Mouse (Mus musculus): ENCODE measurements around the gene Prrt1. TPM values are rescaled to one million over a fixed set of nuclear protein-coding genes. Genes with fewer than 3 reads are reported as not detected.

The Prrt1 gene
- polyA plus RNA-seq, 1 experiment from 2014 or later: not detected

DNA sequence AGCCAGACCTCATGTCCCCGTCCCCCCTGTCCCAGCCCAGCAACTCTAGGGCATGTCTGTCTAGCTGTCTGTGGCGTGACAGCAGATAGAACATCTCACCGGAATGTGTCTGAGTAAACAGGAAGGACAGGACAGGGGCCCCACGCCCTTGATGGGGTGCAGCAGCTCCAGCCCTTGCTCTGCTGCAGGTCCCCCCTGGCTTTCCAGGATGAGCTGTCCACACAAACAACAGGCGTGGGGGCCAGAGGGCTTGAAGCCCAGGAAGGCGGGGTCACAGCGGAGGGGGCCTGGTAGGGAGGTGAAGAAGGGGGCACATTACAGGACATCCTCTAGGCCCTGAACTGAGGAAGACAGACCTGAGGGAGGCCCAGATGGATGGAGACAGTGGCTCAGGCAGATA, 25.8 kb downstream of the Prrt1 start:
- Histone ChIP-seq H3K9me3 (ENCODE audit: control insufficient read depth, low read length) (no peaks in the 10 kb centered on the region), H3K36me3 (ENCODE audit: control insufficient read depth, insufficient read depth, low read length) (peaks cover 18% of the 10 kb centered on the region), H3K9ac (ENCODE audit: low read depth, low read length) (no peak overlapping the region), H3K4me3 (ENCODE audit: low read depth, low read length) (no peak overlapping the region), H3K27ac (ENCODE audit: low read depth, low read length) (no peak overlapping the region), H3K27me3 (replicated peaks; ENCODE audit: control insufficient read depth, insufficient read depth, low read length) (peaks cover 12% of the 10 kb centered on the region), H3K4me1 (replicated peaks; ENCODE audit: control insufficient read depth, insufficient read depth, low read length) (peaks cover 3% of the 10 kb centered on the region), H3K4me2 (no peak overlapping the region)
- WGBS: 62% methylated on average over 7 of the region's 7 CpGs
- DNase-seq (ENCODE audit: low spot score) (no peak), ATAC-seq (replicated peaks; ENCODE audit: low FRiP score) (no peak)

DNA sequence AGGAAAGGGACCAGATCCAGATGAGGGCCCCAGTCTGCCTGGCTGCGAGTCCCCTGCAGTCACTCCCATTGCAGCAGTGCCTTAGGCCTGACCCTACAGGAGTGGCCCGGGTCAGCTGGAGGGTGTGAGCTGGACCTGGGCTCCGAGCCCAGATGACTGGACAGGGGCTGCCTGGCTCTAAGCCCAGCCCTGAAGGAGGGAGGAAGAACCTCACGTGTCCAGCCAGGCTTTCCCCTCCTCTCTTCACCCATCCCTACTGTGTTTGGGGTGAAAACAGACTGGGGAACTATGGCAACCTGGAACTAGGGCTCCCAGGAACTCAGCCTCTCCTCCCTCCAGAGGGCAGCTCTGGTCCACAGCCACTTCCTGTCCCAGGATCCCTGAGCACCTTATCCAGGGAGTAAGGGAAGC, 26.3 kb downstream of the Prrt1 start:
- ATAC-seq (replicated peaks; ENCODE audit: low FRiP score) (no peak; the same call in 1 of the 2 replicates), DNase-seq (ENCODE audit: low spot score) (no peak)
- H3K4me1 ChIP-seq (replicated peaks; ENCODE audit: control insufficient read depth, insufficient read depth, low read length): peaks cover 3% of the 10 kb centered on the region
- no peak overlapping the region for H3K27ac ChIP-seq (ENCODE audit: low read depth, low read length)
- H3K36me3 ChIP-seq (ENCODE audit: control insufficient read depth, insufficient read depth, low read length): peaks cover 14% of the 10 kb centered on the region
- H3K9ac ChIP-seq (ENCODE audit: low read depth, low read length): no peak overlapping the region
- no peak overlapping the region for H3K4me3 ChIP-seq (ENCODE audit: low read depth, low read length)
- peaks cover 17% of the 10 kb centered on the region for H3K27me3 ChIP-seq (replicated peaks; ENCODE audit: control insufficient read depth, insufficient read depth, low read length)
- H3K9me3 ChIP-seq (ENCODE audit: control insufficient read depth, low read length): no peaks in the 10 kb centered on the region
- no peak overlapping the region for H3K4me2 ChIP-seq
- 61% methylated on average over 4 of the region's 4 CpGs for WGBS

DNA sequence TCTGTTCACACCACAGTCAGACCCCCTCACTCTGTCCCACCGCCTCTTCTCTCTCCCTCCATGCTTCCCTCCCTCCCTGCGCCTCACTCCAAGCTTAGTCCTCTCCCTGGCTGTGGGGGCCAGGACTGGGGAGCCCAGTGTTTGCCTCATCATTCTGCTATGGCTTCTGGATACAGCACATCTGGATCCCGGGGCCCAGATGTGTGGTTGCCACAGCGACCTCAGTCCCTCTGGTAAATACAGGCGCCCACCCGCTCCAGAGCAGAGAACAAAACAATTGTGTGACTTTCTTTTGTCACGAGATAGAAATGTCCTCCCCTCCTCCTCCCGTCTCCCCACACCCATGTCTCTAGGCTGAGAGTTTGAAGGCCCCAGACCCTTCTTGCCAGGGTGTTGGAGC, 27.3 kb downstream of the Prrt1 start:
- no peak overlapping the region for H3K4me3 ChIP-seq (ENCODE audit: low read depth, low read length)
- peaks cover 27% of the 10 kb centered on the region for H3K27me3 ChIP-seq (replicated peaks; ENCODE audit: control insufficient read depth, insufficient read depth, low read length)
- H3K9me3 ChIP-seq (ENCODE audit: control insufficient read depth, low read length): no peaks in the 10 kb centered on the region
- ATAC-seq (replicated peaks; ENCODE audit: low FRiP score): no peak
- H3K4me1 ChIP-seq (replicated peaks; ENCODE audit: control insufficient read depth, insufficient read depth, low read length): peaks cover 12% of the 10 kb centered on the region
- peaks cover 8% of the 10 kb centered on the region for H3K36me3 ChIP-seq (ENCODE audit: control insufficient read depth, insufficient read depth, low read length)
- no peak for DNase-seq (ENCODE audit: low spot score)
- no peak overlapping the region for H3K27ac ChIP-seq (ENCODE audit: low read depth, low read length)
- no peak overlapping the region for H3K4me2 ChIP-seq
- 62% methylated on average over 8 of the region's 8 CpGs for WGBS
- no peak overlapping the region for H3K9ac ChIP-seq (ENCODE audit: low read depth, low read length)

- Histone ChIP-seq H3K4me2 (no peak overlapping the region), H3K9ac (ENCODE audit: low read depth, low read length) (no peak overlapping the region), H3K27ac (ENCODE audit: low read depth, low read length) (no peak overlapping the region), H3K36me3 (ENCODE audit: control insufficient read depth, insufficient read depth, low read length) (peaks cover 2% of the 10 kb centered on the region; the same call in 1 of the 2 replicates), H3K27me3 (replicated peaks; ENCODE audit: control insufficient read depth, insufficient read depth, low read length) (peaks cover 29% of the 10 kb centered on the region), H3K4me1 (replicated peaks; ENCODE audit: control insufficient read depth, insufficient read depth, low read length) (peaks cover 12% of the 10 kb centered on the region), H3K4me3 (ENCODE audit: low read depth, low read length) (no peak overlapping the region), H3K9me3 (ENCODE audit: control insufficient read depth, low read length) (no peaks in the 10 kb centered on the region)
- DNase-seq (ENCODE audit: low spot score) (no peak), ATAC-seq (replicated peaks; ENCODE audit: low FRiP score) (no peak)
- WGBS: 17% methylated on average over 2 of the region's 2 CpGs
Observed at GRCm38 (mm10) chr17:34657271-34657670, 27.9 kb downstream of the Prrt1 start.

DNA sequence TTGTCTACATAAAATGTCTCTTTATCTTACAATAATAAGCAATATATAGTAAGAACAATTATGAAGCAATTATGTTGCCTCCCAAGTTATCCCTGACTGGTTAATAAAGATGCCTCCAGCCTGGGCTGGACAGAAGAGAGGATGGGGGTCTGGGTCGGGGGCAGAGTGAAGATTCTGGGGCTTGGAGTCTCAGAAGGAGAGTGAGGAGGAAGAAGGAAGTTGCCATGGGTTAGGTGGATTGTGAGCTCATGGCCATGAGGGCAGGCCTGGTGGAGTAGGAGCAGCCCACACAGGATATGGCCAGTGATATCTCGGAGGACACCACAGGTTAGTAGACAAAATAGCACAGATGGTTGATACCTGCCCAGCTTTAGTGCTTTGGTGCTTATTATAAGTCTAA, 28.8 kb downstream of the Prrt1 start:
- 42% methylated on average over 2 of the region's 2 CpGs for WGBS
- peaks cover 34% of the 10 kb centered on the region for H3K27me3 ChIP-seq (replicated peaks; ENCODE audit: control insufficient read depth, insufficient read depth, low read length)

GRCm38 (mm10) chr17:34658591-34658990, 29.3 kb downstream of the Prrt1 start:
- no peak overlapping the region for H3K4me3 ChIP-seq (ENCODE audit: low read depth, low read length)
- H3K4me2 ChIP-seq: no peak overlapping the region
- H3K9me3 ChIP-seq (ENCODE audit: control insufficient read depth, low read length): no peaks in the 10 kb centered on the region
- no peak overlapping the region for H3K9ac ChIP-seq (ENCODE audit: low read depth, low read length)
- DNase-seq (ENCODE audit: low spot score) (no peak), ATAC-seq (replicated peaks; ENCODE audit: low FRiP score) (no peak)
- H3K27ac ChIP-seq (ENCODE audit: low read depth, low read length): no peak overlapping the region
- H3K36me3 ChIP-seq (ENCODE audit: control insufficient read depth, insufficient read depth, low read length): no peaks in the 10 kb centered on the region; the same call in 1 of the 2 replicates
- peaks cover 36% of the 10 kb centered on the region for H3K27me3 ChIP-seq (replicated peaks; ENCODE audit: control insufficient read depth, insufficient read depth, low read length)
- peaks cover 12% of the 10 kb centered on the region for H3K4me1 ChIP-seq (replicated peaks; ENCODE audit: control insufficient read depth, insufficient read depth, low read length)
- WGBS: 71% methylated on average over 3 of the region's 3 CpGs

More for the DNA sequence above, 28.8 kb downstream of the Prrt1 start:
- no peak overlapping the region for H3K4me2 ChIP-seq
- peaks cover 12% of the 10 kb centered on the region for H3K4me1 ChIP-seq (replicated peaks; ENCODE audit: control insufficient read depth, insufficient read depth, low read length)
- no peak overlapping the region for H3K4me3 ChIP-seq (ENCODE audit: low read depth, low read length)
- no peaks in the 10 kb centered on the region; the same call in 1 of the 2 replicates for H3K36me3 ChIP-seq (ENCODE audit: control insufficient read depth, insufficient read depth, low read length)
- no peak overlapping the region for H3K9ac ChIP-seq (ENCODE audit: low read depth, low read length)
- DNase-seq (ENCODE audit: low spot score) (no peak), ATAC-seq (replicated peaks; ENCODE audit: low FRiP score) (no peak)
- no peak overlapping the region for H3K27ac ChIP-seq (ENCODE audit: low read depth, low read length)
- no peaks in the 10 kb centered on the region for H3K9me3 ChIP-seq (ENCODE audit: control insufficient read depth, low read length)

- no peaks in the 10 kb centered on the region for H3K9me3 ChIP-seq (ENCODE audit: control insufficient read depth, low read length)
- no peak overlapping the region for H3K4me3 ChIP-seq (ENCODE audit: low read depth, low read length)
- no peak for DNase-seq (ENCODE audit: low spot score)
- H3K27me3 ChIP-seq (replicated peaks; ENCODE audit: control insufficient read depth, insufficient read depth, low read length): peaks cover 37% of the 10 kb centered on the region
- H3K4me2 ChIP-seq: no peak overlapping the region
- ATAC-seq (replicated peaks; ENCODE audit: low FRiP score): no peak
- no peak overlapping the region for H3K9ac ChIP-seq (ENCODE audit: low read depth, low read length)
- H3K27ac ChIP-seq (ENCODE audit: low read depth, low read length): no peak overlapping the region
- 51% methylated on average over 12 of the region's 12 CpGs for WGBS
- peaks cover 12% of the 10 kb centered on the region; the same call in 1 of the 2 replicates for H3K4me1 ChIP-seq (replicated peaks; ENCODE audit: control insufficient read depth, insufficient read depth, low read length)
- H3K36me3 ChIP-seq (ENCODE audit: control insufficient read depth, insufficient read depth, low read length): no peaks in the 10 kb centered on the region
Observed at GRCm38 (mm10) chr17:34659181-34659896, 30.0 kb downstream of the Prrt1 start.

DNA sequence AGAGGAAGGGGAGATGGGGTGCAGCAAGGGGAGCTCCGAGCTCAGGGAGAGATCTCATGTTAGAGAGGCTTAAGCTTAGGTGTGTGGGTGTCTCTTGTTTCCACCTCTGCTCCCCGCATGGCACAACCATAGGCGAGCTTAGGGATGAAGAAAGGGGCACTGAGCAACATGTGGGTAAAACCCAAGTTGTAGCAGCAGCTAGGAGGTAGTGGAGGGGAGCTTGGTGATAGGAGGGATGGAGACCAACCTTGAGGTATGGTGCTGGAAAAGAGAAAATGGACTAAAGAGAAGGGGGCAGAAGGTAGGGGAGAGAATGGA, 30.5 kb downstream of the Prrt1 start:
- no peak overlapping the region for H3K4me2 ChIP-seq
- peaks cover 37% of the 10 kb centered on the region for H3K27me3 ChIP-seq (replicated peaks; ENCODE audit: control insufficient read depth, insufficient read depth, low read length)
- no peaks in the 10 kb centered on the region for H3K36me3 ChIP-seq (ENCODE audit: control insufficient read depth, insufficient read depth, low read length)
- DNase-seq (ENCODE audit: low spot score): no peak
- H3K4me3 ChIP-seq (ENCODE audit: low read depth, low read length): no peak overlapping the region
- no peak for ATAC-seq (replicated peaks; ENCODE audit: low FRiP score)
- no peaks in the 10 kb centered on the region for H3K9me3 ChIP-seq (ENCODE audit: control insufficient read depth, low read length)
- H3K27ac ChIP-seq (ENCODE audit: low read depth, low read length): no peak overlapping the region
- peaks cover 12% of the 10 kb centered on the region; the same call in 1 of the 2 replicates for H3K4me1 ChIP-seq (replicated peaks; ENCODE audit: control insufficient read depth, insufficient read depth, low read length)
- H3K9ac ChIP-seq (ENCODE audit: low read depth, low read length): no peak overlapping the region
- WGBS: 57% methylated on average over 3 of the region's 3 CpGs

DNA sequence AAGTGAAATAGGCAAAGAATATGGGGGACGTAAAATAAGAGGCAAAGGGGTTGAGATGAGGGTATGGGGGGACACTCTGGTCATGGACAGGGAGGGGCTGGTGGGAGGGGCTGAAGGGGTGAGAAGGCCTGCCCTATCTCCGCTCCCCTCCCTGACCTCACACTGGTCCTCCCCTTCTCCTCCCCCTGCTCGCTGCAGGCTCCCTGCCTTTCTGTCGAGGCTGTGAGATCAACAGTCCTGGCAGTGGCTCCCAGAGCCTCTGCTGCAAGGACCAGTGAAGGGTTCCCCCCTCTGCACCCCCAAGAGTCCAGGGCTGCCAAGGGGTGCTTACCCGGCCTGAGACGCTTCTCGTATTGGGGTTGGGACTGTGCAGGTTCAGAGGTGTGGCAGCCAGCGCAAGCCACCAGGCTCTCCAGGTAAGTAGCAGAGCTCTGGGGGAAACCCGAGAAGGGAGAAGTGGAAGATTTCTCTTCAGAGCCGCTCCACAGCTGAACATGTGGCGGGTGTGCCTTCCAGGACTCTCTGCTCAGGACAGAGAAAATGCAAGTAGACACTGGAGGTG, 31.0 kb downstream of the Prrt1 start:
- Histone ChIP-seq H3K27me3 (replicated peaks; ENCODE audit: control insufficient read depth, insufficient read depth, low read length) (peaks cover 37% of the 10 kb centered on the region), H3K4me1 (replicated peaks; ENCODE audit: control insufficient read depth, insufficient read depth, low read length) (peaks cover 9% of the 10 kb centered on the region; the same call in 1 of the 2 replicates), H3K4me2 (no peak overlapping the region), H3K4me3 (ENCODE audit: low read depth, low read length) (no peak overlapping the region), H3K9me3 (ENCODE audit: control insufficient read depth, low read length) (no peaks in the 10 kb centered on the region), H3K27ac (ENCODE audit: low read depth, low read length) (no peak overlapping the region), H3K36me3 (ENCODE audit: control insufficient read depth, insufficient read depth, low read length) (no peaks in the 10 kb centered on the region), H3K9ac (ENCODE audit: low read depth, low read length) (no peak overlapping the region)
- no peak for ATAC-seq (replicated peaks; ENCODE audit: low FRiP score)
- no peak for DNase-seq (ENCODE audit: low spot score)
- 39% methylated on average over 11 of the region's 11 CpGs for WGBS

All from liver, embryonic 11.5 days (tissue).